Mouse (Mus musculus) myocyte (in vitro differentiated cells): ENCODE results near the gene Arhgap10. TPM values are rescaled to one million over a fixed set of nuclear protein-coding genes. Genes with fewer than 3 reads are reported as not detected.

Experiments
- H3K27me3 ChIP-seq: one replicate; pipeline ENCODE4 v1.6.1; 2011; ENCODE audit not compliant: control insufficient read depth, insufficient read depth, insufficient read length
- H3K36me3 ChIP-seq: one replicate; pipeline ENCODE4 v1.6.1; 2011; ENCODE audit not compliant: control insufficient read depth, insufficient read depth
- H3K4me2 ChIP-seq: one replicate; pipeline ENCODE4 v1.6.1; 2011; ENCODE audit warnings: low read depth, control low read depth
- H3K4me3 ChIP-seq: one replicate; pipeline ENCODE4 v1.5.1; 2011; ENCODE audit warnings: mild to moderate bottlenecking, control low read depth, moderate library complexity
- H3K79me2 ChIP-seq: one replicate; pipeline ENCODE4 v1.6.1; 2011; ENCODE audit not compliant: control insufficient read depth, insufficient read depth
- H3ac ChIP-seq: one replicate; pipeline ENCODE4 v1.6.1; 2011; ENCODE audit not compliant: control insufficient read depth, insufficient read length
- CEBPB ChIP-seq: IDR thresholded peaks from 2 replicates; pipeline ENCODE4 v1.6.1; 2011; ENCODE audit warnings: mild to moderate bottlenecking, moderate library complexity; ENCODE audit not compliant: poor library complexity, insufficient read depth, severe bottlenecking
- E2F4 ChIP-seq: IDR thresholded peaks from one replicate; pipeline ENCODE4 v1.6.1; 2011; ENCODE audit warnings: mild to moderate bottlenecking, control low read depth, moderate library complexity; ENCODE audit not compliant: insufficient read depth
- MAX ChIP-seq: IDR thresholded peaks from one replicate; pipeline ENCODE4 v1.6.1; 2011; ENCODE audit warnings: low read depth, mild to moderate bottlenecking, control low read depth
- MYOD1 ChIP-seq, 3 experiments: IDR thresholded peaks; one replicate each; pipeline ENCODE4 v1.6.1; 2011; ENCODE audit warnings: control low read depth in 2 of 3, low read depth in 2 of 3, mild to moderate bottlenecking in 2 of 3, moderate library complexity in 1 of 3; ENCODE audit not compliant: insufficient read length in 2 of 3, control insufficient read depth in 1 of 3
- MYOG ChIP-seq, 3 experiments: IDR thresholded peaks; one replicate each; pipeline ENCODE4 v1.6.1; 2011; ENCODE audit warnings: control low read depth in 2 of 3, low read depth in 2 of 3, mild to moderate bottlenecking in 2 of 3; ENCODE audit not compliant: insufficient read length in 2 of 3, control insufficient read depth in 1 of 3, insufficient read depth in 1 of 3
- POLR2A ChIP-seq: IDR thresholded peaks from one replicate; pipeline ENCODE4 v1.6.1; 2011; ENCODE audit warnings: low read depth, mild to moderate bottlenecking, control low read depth, moderate library complexity; ENCODE audit not compliant: insufficient read length
- POLR2AphosphoS2 ChIP-seq: IDR thresholded peaks from one replicate; pipeline ENCODE4 v1.6.1; 2011; ENCODE audit warnings: low read depth, control low read depth; ENCODE audit not compliant: insufficient read length
- REST ChIP-seq: IDR thresholded peaks from one replicate; pipeline ENCODE4 v1.6.1; 2011; ENCODE audit warnings: mild to moderate bottlenecking, control low read depth, moderate library complexity; ENCODE audit not compliant: insufficient read depth, insufficient read length
- SRF ChIP-seq: IDR thresholded peaks from one replicate; pipeline ENCODE4 v1.6.1; 2011; ENCODE audit warnings: low read depth; ENCODE audit not compliant: control insufficient read depth, insufficient read length
- TCF12 ChIP-seq: IDR thresholded peaks from one replicate; pipeline ENCODE4 v1.6.1; 2011; ENCODE audit warnings: mild to moderate bottlenecking, control low read depth; ENCODE audit not compliant: poor library complexity, insufficient read depth, severe bottlenecking
- TCF3 ChIP-seq: IDR thresholded peaks from one replicate; pipeline ENCODE4 v1.6.1; 2011; ENCODE audit warnings: low read depth, control low read depth; ENCODE audit not compliant: insufficient read length
- USF1 ChIP-seq: IDR thresholded peaks from one replicate; pipeline ENCODE4 v1.6.1; 2011; ENCODE audit warnings: low read depth, mild to moderate bottlenecking, control low read depth, moderate library complexity
- polyA plus RNA-seq: library from polyadenylated mRNA; unstranded; fragments of >200 nt; fragmentation: generic; extraction: Trizol; gene quantifications from one replicate; pipeline ENCODE4 v1.2.1, GENCODE M21; 2012; ENCODE audit warnings: missing spikeins

Arhgap10 gene
- polyA plus RNA-seq, 1 experiment: 18.1 TPM

DNA sequence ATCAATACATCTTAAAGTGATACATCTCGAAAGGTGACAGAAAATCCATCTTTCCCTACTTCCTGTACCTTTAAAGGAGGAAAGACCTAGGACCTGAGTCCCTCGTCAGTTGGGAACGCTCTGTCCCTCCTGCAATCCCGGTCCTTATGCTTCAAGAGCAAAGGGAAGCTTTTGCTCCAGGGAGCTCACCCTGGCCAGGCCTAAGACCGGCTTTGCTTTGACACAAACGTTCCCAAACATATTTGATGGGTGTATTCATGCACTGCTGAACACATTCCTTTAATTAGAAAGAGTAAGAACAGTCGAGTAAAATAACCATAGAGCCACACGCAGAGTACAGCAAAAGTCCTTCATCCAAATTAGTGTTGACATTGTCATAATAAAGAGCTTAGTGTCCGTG is 199.2 kb downstream of the Arhgap10 start:
- Histone ChIP-seq H3K79me2 (no peaks in the 10 kb centered on the region), H3K4me2 (no peak overlapping the region), H3K36me3 (no peaks in the 10 kb centered on the region), H3K27me3 (no peaks in the 10 kb centered on the region), H3K4me3 (no peak overlapping the region), H3ac (no peak overlapping the region)
- TF ChIP-seq CEBPB (no peak), POLR2AphosphoS2 (no peak), POLR2A (no peak), SRF (no peak), MYOG (IDR thresholded peaks at IDR 0.05; ENCODE audit: control insufficient read depth in 1 of 3, insufficient read depth in 1 of 3, insufficient read length in 2 of 3, low read depth in 2 of 3) (no peak)

GRCm38 (mm10) chr8:77317771-77318170 is 200.0 kb downstream of the Arhgap10 start:
- no peak overlapping the region for H3K4me3 ChIP-seq
- no peak overlapping the region for H3ac ChIP-seq
- no peaks in the 10 kb centered on the region for H3K27me3 ChIP-seq
- no peaks in the 10 kb centered on the region for H3K79me2 ChIP-seq
- H3K36me3 ChIP-seq: no peaks in the 10 kb centered on the region
- H3K4me2 ChIP-seq: no peak overlapping the region
- no peak for TF ChIP-seq REST
- TF ChIP-seq POLR2AphosphoS2: no peak
- TF ChIP-seq MAX: no peak
- TF ChIP-seq TCF12: no peak
- no peak for TF ChIP-seq USF1
- no peak for TF ChIP-seq MYOG (IDR thresholded peaks at IDR 0.05; ENCODE audit: control insufficient read depth in 1 of 3, insufficient read depth in 1 of 3, insufficient read length in 2 of 3, low read depth in 2 of 3)
- TF ChIP-seq MYOD1 (IDR thresholded peaks at IDR 0.05; ENCODE audit: control insufficient read depth in 1 of 3, insufficient read length in 2 of 3, low read depth in 2 of 3): no peak
- no peak for TF ChIP-seq POLR2A
- TF ChIP-seq CEBPB: no peak
- TF ChIP-seq TCF3: no peak
- TF ChIP-seq E2F4: no peak
- no peak for TF ChIP-seq SRF

DNA sequence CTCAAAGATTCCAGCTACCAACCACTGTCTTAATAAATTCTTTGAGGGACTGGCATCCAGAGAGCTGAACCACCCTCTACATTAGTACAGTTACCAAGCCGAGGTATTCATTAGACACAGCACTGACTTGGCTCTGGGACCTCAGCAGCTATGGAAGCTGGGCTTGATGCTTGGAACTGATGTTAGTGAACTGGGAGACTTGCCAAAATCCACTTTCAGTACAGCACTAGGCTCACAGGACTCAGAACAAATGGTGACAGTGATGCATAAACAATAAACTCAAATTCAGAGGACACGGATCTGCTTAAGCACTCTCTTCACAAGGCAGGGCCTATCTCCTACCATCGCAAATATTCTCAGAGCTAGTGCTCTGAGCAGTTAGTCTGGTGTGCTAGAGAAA is 204.8 kb downstream of the Arhgap10 start:
- Histone ChIP-seq H3K4me2 (no peak overlapping the region), H3K27me3 (no peaks in the 10 kb centered on the region)
- no peak for TF ChIP-seq CEBPB
- TF ChIP-seq MYOD1 (IDR thresholded peaks at IDR 0.05; ENCODE audit: control insufficient read depth in 1 of 3, insufficient read length in 2 of 3, low read depth in 2 of 3): no peak
- TF ChIP-seq TCF12: no peak
- no peak for TF ChIP-seq E2F4
- no peak for TF ChIP-seq POLR2A
- no peak for TF ChIP-seq TCF3
- no peak for TF ChIP-seq POLR2AphosphoS2
- TF ChIP-seq MYOG (IDR thresholded peaks at IDR 0.05; ENCODE audit: control insufficient read depth in 1 of 3, insufficient read depth in 1 of 3, insufficient read length in 2 of 3, low read depth in 2 of 3): no peak
- no peak for TF ChIP-seq REST
- TF ChIP-seq MAX: no peak

DNA sequence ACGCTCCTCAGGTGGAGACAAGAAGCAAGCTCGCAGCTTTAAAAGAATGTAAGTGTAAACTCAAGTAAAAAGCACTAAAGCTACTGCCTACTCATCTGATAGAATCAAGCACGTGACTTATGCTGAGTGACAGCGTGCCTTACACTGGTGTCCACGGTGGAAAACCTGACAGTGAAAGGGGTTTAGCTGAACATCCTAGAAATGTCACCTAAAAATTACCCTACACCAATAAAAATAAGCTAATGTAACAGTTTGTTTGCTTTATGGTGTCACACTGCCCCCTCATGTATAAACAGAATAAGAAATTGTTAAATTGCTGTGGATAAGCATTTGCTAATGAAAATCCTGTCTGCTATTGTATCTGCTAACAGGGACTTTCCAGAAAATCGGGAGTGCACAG is 206.0 kb downstream of the Arhgap10 start:
- no peaks in the 10 kb centered on the region for H3K36me3 ChIP-seq

More for the DNA sequence above, 204.8 kb downstream of the Arhgap10 start:
- Histone ChIP-seq H3K79me2 (no peaks in the 10 kb centered on the region), H3K36me3 (no peaks in the 10 kb centered on the region), H3K4me3 (no peak overlapping the region), H3ac (no peak overlapping the region)

GRCm38 (mm10) chr8:77310541-77310940 is 207.2 kb downstream of the Arhgap10 start:
- Histone ChIP-seq H3K36me3 (no peaks in the 10 kb centered on the region), H3K4me2 (no peak overlapping the region), H3K79me2 (no peaks in the 10 kb centered on the region), H3K27me3 (no peaks in the 10 kb centered on the region), H3K4me3 (no peak overlapping the region), H3ac (no peak overlapping the region)
- no peak for TF ChIP-seq REST
- TF ChIP-seq MAX: no peak

More for the DNA sequence above, 206.0 kb downstream of the Arhgap10 start:
- no peak for TF ChIP-seq POLR2AphosphoS2
- no peak for TF ChIP-seq REST
- TF ChIP-seq E2F4: no peak
- no peak for TF ChIP-seq MYOG (IDR thresholded peaks at IDR 0.05; ENCODE audit: control insufficient read depth in 1 of 3, insufficient read depth in 1 of 3, insufficient read length in 2 of 3, low read depth in 2 of 3)
- no peak for TF ChIP-seq TCF12
- TF ChIP-seq MYOD1 (IDR thresholded peaks at IDR 0.05; ENCODE audit: control insufficient read depth in 1 of 3, insufficient read length in 2 of 3, low read depth in 2 of 3): no peak
- no peak for TF ChIP-seq TCF3
- no peak for TF ChIP-seq MAX
- no peak for TF ChIP-seq SRF
- TF ChIP-seq POLR2A: no peak
- TF ChIP-seq CEBPB: no peak
- no peak for TF ChIP-seq USF1
- no peaks in the 10 kb centered on the region for H3K27me3 ChIP-seq
- H3K4me2 ChIP-seq: no peak overlapping the region
- no peak overlapping the region for H3K4me3 ChIP-seq
- no peaks in the 10 kb centered on the region for H3K79me2 ChIP-seq
- H3ac ChIP-seq: no peak overlapping the region
